Mouse (Mus musculus): ENCODE data around the gene Snrk.

The Snrk gene

DNA sequence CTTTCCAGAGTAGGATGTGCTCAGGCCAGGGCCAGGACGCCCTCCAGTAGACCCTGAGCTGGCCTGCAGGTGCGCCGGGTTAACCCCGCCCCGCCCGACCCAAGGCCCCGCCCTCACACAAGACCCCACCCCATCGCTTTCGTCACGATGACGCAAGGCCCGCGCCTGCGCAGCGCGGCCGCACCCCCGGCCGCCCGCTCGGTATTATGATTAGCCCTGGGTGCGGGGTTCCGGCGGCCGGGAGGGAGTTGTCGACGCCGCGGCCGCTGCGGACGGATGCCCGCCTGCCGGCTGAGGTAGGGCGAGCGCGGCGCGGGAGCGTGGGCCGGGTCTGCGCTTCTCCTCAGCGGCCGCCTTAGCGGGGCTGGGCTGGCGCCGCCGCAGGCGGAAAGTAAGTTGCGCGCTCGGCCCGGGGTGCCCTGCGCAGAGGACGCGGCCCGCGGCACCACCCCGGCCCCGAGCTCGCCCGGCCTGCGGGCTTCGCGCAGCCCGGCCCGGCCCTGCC lies at the start of gene Snrk:
Gene Snrk, plus strand, starts transcription at position 155 of the 505 bp plus-strand sequence.
- TF ChIP-seq GATA4 (IDR thresholded peaks at IDR 0.05; ENCODE audit: insufficient replicate concordance, low read length): peak; percentile 64; the same call in 1 of the 2 replicates

DNA sequence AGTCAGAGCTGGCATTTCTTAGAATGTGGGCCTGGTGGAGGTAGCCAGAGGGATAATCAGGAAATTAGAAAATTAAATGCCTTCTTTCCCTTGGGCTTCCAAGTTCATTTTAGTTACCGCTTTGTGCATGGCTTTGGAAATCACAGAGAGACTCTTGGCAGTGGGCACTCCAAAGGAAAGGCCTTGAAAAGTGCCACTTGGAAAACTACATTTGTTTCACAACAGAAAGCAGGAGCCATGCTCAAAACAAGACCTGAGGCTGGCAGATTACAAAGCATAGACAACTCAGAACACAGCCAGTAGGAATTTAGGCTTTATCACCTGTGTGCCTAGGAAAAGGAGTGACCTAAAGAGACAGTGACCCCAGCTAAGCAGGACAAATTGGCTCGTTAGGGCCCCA lies 49.4 kb upstream of the Snrk start:
- TF ChIP-seq GATA4 (IDR thresholded peaks at IDR 0.05; ENCODE audit: insufficient replicate concordance, low read length): no peak

DNA sequence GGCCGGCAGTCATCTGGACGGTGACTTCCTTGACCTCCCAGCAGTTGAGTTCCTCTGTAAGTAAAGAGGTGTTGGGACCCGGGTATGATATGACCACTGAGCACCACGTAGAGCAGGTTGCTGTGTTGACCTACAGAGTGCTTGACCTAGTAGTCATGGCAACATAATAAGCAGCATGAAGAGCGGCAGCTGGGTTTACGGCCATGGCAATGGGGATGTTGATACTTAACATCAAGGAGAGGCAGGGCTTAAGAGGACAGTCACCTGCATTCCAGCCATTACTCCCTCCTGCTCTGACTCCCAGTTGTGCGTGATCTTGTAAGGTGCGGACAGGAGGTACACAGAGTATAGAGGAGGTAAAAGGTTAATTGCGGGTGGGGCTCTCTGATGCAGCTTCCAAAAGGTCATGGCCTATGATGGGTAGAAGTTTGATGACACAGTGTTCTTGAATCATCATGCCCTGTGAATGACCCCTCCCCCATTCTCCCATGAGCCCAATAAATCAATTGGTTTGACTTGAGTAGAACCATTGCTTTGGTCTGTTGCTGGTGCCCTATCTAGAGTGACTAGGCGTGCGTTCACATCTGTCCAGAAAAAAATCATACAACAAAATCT lies 47.4 kb upstream of the Snrk start:
- peak; percentile 62; the same call in 1 of the 2 replicates for TF ChIP-seq GATA4 (IDR thresholded peaks at IDR 0.05; ENCODE audit: insufficient replicate concordance, low read length)

DNA sequence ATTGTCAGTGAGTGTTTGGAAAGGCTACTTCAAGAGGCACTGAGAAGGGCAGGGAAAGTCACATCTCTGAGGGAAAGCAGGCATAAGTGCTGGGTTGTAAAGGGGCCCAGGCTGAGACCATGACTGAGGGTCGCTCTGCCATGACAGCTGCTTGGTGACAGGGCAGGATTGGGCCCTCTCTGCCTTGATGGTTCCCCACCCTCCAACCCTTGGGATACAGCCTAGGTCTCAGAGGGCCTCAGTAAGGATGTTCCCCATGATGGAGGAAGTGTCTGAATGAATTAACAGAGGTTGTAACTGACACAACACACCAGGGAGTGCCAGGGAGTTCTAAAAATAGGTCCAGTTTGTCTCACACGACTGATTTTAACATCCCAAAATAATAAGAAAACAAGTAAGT lies 43.1 kb upstream of the Snrk start:
- no peak for TF ChIP-seq GATA4 (IDR thresholded peaks at IDR 0.05; ENCODE audit: insufficient replicate concordance, low read length)

DNA sequence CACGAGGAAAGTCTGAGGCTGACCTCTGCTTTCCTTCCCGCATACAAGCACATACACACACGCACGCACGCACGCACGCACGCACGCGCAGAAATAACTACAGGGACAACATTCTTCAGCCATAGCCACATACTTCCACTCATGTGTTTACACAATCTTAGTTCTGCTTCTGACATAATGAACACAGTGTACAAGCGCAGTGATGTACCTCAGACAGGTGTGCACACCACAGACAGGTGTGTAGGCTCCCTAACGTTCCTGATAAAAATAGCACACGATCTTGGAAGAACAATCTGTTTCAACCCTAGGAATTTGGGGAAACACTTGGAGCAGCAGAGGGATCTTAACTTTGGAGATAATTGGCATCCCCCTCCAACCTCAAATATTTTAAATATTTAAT lies 42.5 kb upstream of the Snrk start:
- no peak for TF ChIP-seq GATA4 (IDR thresholded peaks at IDR 0.05; ENCODE audit: insufficient replicate concordance, low read length)

DNA sequence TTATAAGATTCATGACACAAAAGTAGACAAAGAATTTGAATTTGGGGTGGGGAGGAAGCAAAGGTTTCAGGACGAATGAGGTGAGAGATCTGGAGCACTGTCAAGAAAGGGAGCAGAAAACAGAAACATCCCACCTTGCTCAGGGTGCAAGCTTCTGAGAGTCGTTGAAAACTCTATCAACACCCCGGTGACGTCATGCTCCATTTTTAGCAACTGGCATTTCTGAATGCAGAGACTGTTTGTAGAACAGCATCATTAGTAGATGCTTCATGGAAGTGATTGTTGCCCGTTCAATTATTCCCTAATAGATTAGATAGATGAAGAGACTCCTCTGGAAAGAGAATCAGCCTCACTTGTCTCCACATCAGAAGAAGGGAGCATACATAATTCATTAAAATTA lies 38.6 kb upstream of the Snrk start:
- no peak for TF ChIP-seq GATA4 (IDR thresholded peaks at IDR 0.05; ENCODE audit: insufficient replicate concordance, low read length)

DNA sequence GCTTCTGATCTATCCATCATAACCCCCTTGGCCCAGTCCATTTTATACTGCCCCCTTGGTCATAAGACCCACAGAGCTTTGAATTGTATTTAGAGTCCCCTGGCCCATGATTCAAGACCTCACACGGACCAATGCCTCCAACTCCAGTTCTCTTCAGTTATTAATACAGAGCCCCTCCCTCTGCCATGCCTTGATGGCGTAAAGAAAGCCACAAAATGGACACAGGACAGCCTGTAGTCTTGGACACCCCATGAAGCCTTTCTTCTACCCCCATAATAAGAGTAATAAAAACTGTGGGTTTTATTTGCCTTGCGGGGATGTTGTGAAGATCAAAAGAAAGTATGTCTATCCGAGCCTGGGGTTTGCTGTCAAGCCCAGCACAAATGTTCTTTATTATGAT lies 33.4 kb upstream of the Snrk start:
- TF ChIP-seq GATA4 (IDR thresholded peaks at IDR 0.05; ENCODE audit: insufficient replicate concordance, low read length): no peak

DNA sequence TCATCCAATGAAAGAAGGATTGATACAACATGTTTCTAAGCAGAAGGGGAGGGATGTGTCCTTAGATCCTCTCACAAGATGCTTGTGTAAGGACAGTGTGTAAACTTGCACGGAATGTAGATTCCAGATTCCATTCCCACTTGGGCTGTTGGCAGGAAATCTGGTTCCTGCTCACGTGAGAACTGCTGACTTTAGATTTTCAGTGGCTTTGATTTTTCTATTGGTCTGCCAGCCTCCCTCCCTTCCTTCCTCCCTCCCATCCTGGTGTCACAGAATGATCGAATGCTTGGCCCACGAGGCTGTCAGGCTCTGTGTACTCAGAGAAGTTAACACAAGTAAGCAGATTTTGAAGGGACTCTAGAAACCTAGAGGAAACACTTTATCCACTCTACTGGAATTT lies 32.9 kb upstream of the Snrk start:
- TF ChIP-seq GATA4 (IDR thresholded peaks at IDR 0.05; ENCODE audit: insufficient replicate concordance, low read length): peak; percentile 84; the same call in 1 of the 2 replicates

DNA sequence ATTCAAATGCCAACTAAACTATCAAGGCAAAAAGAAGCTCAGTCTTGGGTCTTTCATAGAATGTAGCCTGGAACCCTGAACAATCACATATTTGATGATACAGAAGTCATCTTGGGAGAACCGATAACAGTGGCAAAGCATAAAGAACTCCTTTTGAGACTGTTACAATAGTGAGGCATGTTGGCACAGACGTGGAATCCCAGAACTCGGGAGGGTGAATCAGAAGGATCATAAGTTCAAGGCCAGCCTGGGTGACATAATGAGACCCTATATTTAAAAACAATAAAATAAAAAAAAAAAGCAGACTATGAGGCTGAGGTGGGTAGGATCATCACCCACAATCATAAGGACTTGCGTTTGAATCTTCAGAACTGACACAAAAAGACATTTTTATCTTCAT lies 32.4 kb upstream of the Snrk start:
- TF ChIP-seq GATA4 (IDR thresholded peaks at IDR 0.05; ENCODE audit: insufficient replicate concordance, low read length): no peak

DNA sequence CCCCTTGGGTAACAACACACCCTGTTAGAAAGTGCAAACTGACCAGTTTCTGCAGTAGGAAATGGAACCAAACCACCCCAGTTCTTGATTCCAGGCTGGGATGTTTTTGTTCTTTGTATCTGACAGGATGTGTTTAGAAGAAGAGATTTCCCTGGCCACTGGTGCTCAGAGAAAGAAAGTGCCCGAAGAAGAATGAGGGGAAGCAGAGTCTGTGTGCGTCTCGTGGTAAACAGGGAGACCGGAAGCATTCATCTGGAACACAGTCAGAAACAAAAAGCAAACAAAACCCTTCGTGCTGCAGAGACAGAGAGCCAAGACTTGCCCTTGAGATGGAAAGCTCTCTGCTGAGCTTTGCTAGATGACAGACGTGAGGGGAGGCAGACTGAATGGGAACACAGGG lies 32.0 kb upstream of the Snrk start:
- TF ChIP-seq GATA4 (IDR thresholded peaks at IDR 0.05; ENCODE audit: insufficient replicate concordance, low read length): peak; percentile 83; the same call in 1 of the 2 replicates

DNA sequence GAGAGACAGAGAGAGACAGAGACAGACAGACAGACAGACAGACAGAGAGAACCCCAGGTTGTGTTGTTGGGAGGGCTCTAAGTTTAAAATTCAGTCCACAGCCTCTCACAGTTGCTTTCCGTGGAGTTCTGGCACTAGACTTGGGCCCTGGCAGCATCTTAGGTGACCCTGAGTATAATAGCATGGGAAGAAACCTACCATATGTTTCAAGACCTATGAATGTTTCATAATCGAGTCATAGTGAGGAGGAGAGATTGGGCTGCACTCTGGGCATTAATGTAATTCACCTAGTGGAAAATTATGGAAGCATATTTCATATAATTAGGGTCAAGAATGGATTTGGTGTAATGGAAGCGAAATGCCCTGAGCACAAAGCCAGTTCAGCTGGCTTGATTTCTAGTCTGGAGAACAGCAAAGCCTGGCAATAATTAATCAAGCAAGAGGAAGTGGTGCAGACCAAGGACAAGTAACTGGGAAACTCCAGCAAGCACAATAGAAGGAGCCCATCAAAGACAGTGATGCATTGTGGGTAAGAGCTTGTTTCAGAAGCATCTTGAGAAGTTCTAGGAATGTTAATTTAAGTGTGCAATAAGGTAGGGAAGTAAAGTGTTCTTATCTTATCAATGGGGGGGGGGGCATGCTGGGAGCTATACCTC lies 31.4 kb upstream of the Snrk start:
- TF ChIP-seq GATA4 (IDR thresholded peaks at IDR 0.05; ENCODE audit: insufficient replicate concordance, low read length): no peak

DNA sequence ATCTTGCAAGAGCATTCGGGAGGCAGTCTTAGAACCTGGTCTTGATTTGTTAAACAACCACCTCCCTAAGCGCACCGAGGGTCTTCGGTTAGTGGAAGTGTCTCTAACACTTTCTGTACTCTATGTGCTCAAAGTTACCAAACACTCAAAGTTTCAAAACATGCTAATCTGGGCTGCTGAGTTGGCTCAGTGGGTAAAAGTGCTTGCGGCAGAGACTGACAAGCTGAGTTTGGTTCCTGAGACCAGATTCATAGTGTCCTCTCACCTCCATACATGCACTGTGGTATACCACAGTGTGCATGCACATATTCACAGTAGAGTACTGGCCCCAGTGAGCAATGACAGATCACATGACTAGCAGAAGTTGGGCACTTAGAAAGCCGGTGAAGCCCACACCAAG lies 30.0 kb upstream of the Snrk start:
- TF ChIP-seq GATA4 (IDR thresholded peaks at IDR 0.05; ENCODE audit: insufficient replicate concordance, low read length): no peak

DNA sequence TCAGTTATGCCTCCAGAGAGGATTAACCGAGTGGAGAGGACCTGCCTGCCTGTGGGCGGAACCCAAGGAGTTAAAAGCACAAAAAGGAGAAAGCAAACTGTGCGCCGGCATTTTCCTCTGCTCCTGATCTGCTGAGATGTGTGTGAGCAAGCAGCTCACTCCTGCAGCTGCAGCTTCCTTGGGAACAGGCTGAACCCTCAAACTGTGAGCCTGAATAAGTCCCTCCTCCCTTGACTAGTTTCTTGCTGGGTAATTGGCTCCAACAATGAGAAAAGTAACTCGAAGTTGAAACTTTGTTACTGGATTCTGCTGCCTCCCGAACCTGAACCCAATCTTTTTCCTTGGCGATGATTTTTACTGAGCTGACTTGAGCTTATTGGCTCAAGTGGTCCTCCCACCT lies 25.9 kb upstream of the Snrk start:
- no peak for TF ChIP-seq GATA4 (IDR thresholded peaks at IDR 0.05; ENCODE audit: insufficient replicate concordance, low read length)

DNA sequence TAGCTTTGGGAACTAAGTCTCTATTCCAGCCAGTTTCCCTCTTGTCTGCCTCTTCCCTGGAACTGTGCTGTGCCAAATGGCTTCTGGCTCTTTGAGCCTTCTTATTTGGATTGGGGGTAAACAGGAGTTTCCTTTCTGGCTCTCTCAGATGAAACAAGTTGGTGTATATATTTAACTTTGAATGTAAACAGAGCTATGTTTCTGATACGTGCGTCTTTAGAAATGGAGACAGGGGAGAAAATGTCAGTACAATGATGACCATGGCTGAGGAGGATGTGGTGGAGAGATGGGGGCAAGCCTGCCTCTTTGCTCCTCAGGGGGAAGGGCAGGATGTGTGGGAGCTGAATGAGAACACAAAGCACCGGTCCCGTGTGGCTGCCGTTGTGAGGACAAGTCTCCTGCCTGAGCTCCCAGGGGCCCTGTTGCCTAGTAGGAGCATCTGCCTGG lies 25.3 kb upstream of the Snrk start:
- no peak for TF ChIP-seq GATA4 (IDR thresholded peaks at IDR 0.05; ENCODE audit: insufficient replicate concordance, low read length)

DNA sequence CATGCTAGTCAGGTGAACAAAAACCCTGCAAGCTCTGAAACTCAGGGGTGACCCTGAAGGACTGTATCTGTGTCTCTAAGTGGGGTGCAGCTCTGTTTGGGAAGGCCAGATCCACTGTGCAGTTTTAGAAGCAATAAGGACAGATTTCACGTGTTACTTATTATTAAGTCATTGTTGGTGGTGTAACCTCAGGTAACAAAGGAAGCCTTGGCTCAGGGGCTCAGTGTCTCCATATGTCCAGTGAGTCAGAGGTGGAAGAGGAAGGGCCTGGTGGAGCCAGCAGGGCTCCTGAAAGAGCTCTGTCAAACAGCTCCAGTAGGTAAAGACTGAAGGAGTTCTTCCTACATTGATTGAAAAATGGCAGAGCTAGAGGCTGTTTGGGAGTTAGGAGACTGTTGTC lies 22.9 kb upstream of the Snrk start:
- no peak for TF ChIP-seq GATA4 (IDR thresholded peaks at IDR 0.05; ENCODE audit: insufficient replicate concordance, low read length)

DNA sequence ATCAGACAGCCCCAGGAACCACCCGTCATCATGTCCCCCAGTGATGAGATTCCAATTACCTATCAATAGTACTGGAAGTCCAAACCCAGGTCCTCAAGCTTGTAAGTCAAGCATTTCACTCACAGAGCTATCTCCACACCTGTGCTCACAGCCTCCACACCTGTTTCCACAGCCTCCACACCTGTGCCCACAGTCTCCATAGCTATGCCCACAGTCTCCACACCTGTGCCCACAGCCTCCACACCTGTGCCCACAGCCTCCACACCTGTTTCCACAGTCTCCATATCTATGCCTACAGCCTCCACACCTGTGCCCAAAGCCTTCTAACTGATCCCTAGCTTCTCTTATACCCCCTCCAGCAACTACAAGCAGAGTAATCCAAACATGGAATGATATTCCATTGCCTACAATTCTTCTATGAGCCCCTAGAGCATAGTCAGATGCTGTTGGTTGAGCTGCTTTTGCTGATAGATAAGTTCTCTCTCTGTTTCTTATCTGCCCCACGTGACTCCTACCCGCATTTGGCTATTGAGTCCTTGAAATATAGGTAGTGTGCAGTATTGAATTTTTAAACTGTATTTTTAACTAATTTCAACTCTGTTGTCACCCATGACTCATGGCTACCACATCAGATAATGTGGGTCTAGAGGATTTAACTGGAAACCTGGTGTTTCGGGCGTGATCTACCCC lies 20.1 kb upstream of the Snrk start:
- TF ChIP-seq GATA4 (IDR thresholded peaks at IDR 0.05; ENCODE audit: insufficient replicate concordance, low read length): no peak

All from liver, adult (tissue).